Mouse (Mus musculus): ENCODE data around the gene Kti12. TPM values are rescaled to one million over a fixed set of nuclear protein-coding genes. Genes with fewer than 3 reads are reported as not detected.

Kti12 gene
- total and polyA plus RNA-seq, 3 experiments = 36.1 to 81.3 (median 66.0) TPM

- Histone ChIP-seq H3K4me3 (replicated peaks in 1 of 3; ENCODE audit: low read depth in 2 of 3, low read length in 2 of 3, poor library complexity in 1 of 3) (no peak overlapping the region), H3K36me3 (replicated peaks in 1 of 2; ENCODE audit: control insufficient read depth in 1 of 2, insufficient read depth in 1 of 2, low read length in 1 of 2) (no peaks in the 10 kb centered on the region), H3K27me3 (replicated peaks) (no peaks in the 10 kb centered on the region), H3K9ac (ENCODE audit: insufficient read depth, low read depth) (no peak overlapping the region), H3K27ac (ENCODE audit: insufficient read depth, low read depth) (no peak overlapping the region), H3K4me1 (ENCODE audit: control insufficient read depth in 1 of 2, insufficient read depth in 2 of 2) (peaks cover 0 to 3% of the 10 kb centered on the region in 2 experiments; a peak in 1 of 4 replicates), H3K4me2 (ENCODE audit: insufficient read depth, low read depth, poor library complexity, severe bottlenecking) (no peak overlapping the region), H3K79me2 (replicated peaks; ENCODE audit: control insufficient read depth, extremely low read depth, insufficient read depth, poor library complexity, severe bottlenecking) (no peaks in the 10 kb centered on the region), H3K9me3 (replicated peaks; ENCODE audit: low read length) (peaks cover 2% of the 10 kb centered on the region)
- dilution Hi-C loops (cut with MboI; ENCODE audit: extremely low pct_ligation_motif_present, extremely low pct_unique_long_range_greater_than_20kb, low sequenced_read_pairs) = no loop called here
- no peak for TF ChIP-seq ZKSCAN1 (IDR thresholded peaks at IDR 0.05; ENCODE audit: borderline replicate concordance, low read depth, low read length)
- DNase-seq (ENCODE audit: extremely low read depth) = no peak
- in situ Hi-C loops (cut with MboI; ENCODE audit: low pct_ligation_motif_present, low pct_unique_long_range_greater_than_20kb, low sequenced_read_pairs) = no loop called here
These were observed 43.3 kb downstream of the Kti12 start for GRCm38 (mm10) chr4:108890876-108891275.

Other genes with a start within 250 kb of the Kti12 start
- 60.9 and 61.4 TPM in 2 replicates for gene Cc2d1b, start 227.8 kb upstream of the Kti12 start, total RNA-seq (2012; rRNA removed)
- 48.9 and 59.0 TPM in 2 replicates for gene Cc2d1b, start 227.8 kb upstream of the Kti12 start, total RNA-seq (2014; rRNA removed)
- gene Cc2d1b, start 227.8 kb upstream of the Kti12 start, polyA plus RNA-seq (2012; ENCODE audit: insufficient read length, low read depth) = 57.5 and 69.1 TPM in 2 replicates
- 0.13 and 0.17 TPM in 2 replicates for gene 3110021N24Rik, start 128.1 kb upstream of the Kti12 start, total RNA-seq (2012; rRNA removed)
- gene 3110021N24Rik, start 128.1 kb upstream of the Kti12 start, total RNA-seq (2014; rRNA removed) = not detected in 2 replicates
- gene 3110021N24Rik, start 128.1 kb upstream of the Kti12 start, polyA plus RNA-seq (2012; ENCODE audit: insufficient read length, low read depth) = not detected in 2 replicates
- gene Zfyve9, start 67.0 kb upstream of the Kti12 start, total RNA-seq (2012; rRNA removed) = 2.5 and 2.8 TPM in 2 replicates
- gene Zfyve9, start 67.0 kb upstream of the Kti12 start, total RNA-seq (2014; rRNA removed) = 0.83 and 0.89 TPM in 2 replicates
- 1.6 and 1.7 TPM in 2 replicates for gene Zfyve9, start 67.0 kb upstream of the Kti12 start, polyA plus RNA-seq (2012; ENCODE audit: insufficient read length, low read depth)
- gene Btf3l4, start 14.2 kb upstream of the Kti12 start, total RNA-seq (2012; rRNA removed) = 32.1 and 33.3 TPM in 2 replicates
- gene Btf3l4, start 14.2 kb upstream of the Kti12 start, total RNA-seq (2014; rRNA removed) = 52.7 and 70.5 TPM in 2 replicates
- gene Btf3l4, start 14.2 kb upstream of the Kti12 start, polyA plus RNA-seq (2012; ENCODE audit: insufficient read length, low read depth) = 67.6 and 74.5 TPM in 2 replicates
- gene Txndc12, start 13.2 kb upstream of the Kti12 start, total RNA-seq (2012; rRNA removed) = 35.9 and 45.5 TPM in 2 replicates
- gene Txndc12, start 13.2 kb upstream of the Kti12 start, total RNA-seq (2014; rRNA removed) = 61.4 and 62.3 TPM in 2 replicates
- gene Txndc12, start 13.2 kb upstream of the Kti12 start, polyA plus RNA-seq (2012; ENCODE audit: insufficient read length, low read depth) = 44.1 and 52.7 TPM in 2 replicates
- gene A730015C16Rik, start 834 bp downstream of the Kti12 start, total RNA-seq (2012; rRNA removed) = 7.0 and 11.2 TPM in 2 replicates
- not detected in 2 replicates for gene A730015C16Rik, start 834 bp downstream of the Kti12 start, total RNA-seq (2014; rRNA removed)
- 0.26 and 0.48 TPM in 2 replicates for gene A730015C16Rik, start 834 bp downstream of the Kti12 start, polyA plus RNA-seq (2012; ENCODE audit: insufficient read length, low read depth)
- 0.55 and 0.85 TPM in 2 replicates for gene Rab3b, start 31.3 kb downstream of the Kti12 start, total RNA-seq (2012; rRNA removed)
- gene Rab3b, start 31.3 kb downstream of the Kti12 start, total RNA-seq (2014; rRNA removed) = 0.15 and 0.56 TPM in 2 replicates
- 0.76 and 0.94 TPM in 2 replicates for gene Rab3b, start 31.3 kb downstream of the Kti12 start, polyA plus RNA-seq (2012; ENCODE audit: insufficient read length, low read depth)
- gene Nrd1, start 152.9 kb downstream of the Kti12 start, total RNA-seq (2012; rRNA removed) = 37.7 and 41.9 TPM in 2 replicates
- 83.8 and 104 TPM in 2 replicates for gene Nrd1, start 152.9 kb downstream of the Kti12 start, total RNA-seq (2014; rRNA removed)
- 144 and 147 TPM in 2 replicates for gene Nrd1, start 152.9 kb downstream of the Kti12 start, polyA plus RNA-seq (2012; ENCODE audit: insufficient read length, low read depth)

Measured in CH12.LX (cell line).